Comparison of ENCODE assay signal across 9 mouse cellular contexts in the genomic region with DNA sequence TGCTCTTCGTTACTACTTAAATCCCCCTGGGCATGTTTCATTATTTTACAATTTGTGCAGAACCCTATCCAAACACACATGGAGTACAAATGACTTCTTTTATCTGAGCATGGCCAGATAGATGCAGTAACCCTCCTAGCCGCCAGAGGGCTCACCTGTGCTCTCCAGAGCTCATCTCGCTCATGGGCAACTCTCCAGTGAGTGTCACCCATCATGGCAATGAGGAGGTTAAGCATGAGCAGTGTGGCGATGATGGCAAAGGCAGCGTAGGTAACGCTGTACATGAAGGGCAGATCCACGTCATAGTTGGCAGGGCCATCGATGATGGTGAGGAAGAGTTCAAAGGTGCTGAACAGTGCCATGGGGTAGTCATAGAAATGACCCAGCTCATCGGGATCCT. TPM values are rescaled to one million over a fixed set of nuclear protein-coding genes. Genes with fewer than 3 reads are reported as not detected.
DNase-seq lines count a peak whose midpoint lies in the region; TF ChIP-seq lines count a peak whose summit lies in the region.
"Had no signal": no experiment of that assay in that cellular context is flagged by ENCODE, and none has a peak within 500 bp of the region (broad histone marks: within the 10 kb centered on the region; RNA-seq: fewer than 3 reads in every experiment).

No protein-coding gene starts in this region.

- no peak for TF ChIP-seq POLR2A in brain, embryonic 14.5 days (IDR thresholded peaks at IDR 0.05; ENCODE audit: borderline replicate concordance, extremely low read depth, insufficient read depth, insufficient read length, poor library complexity, severe bottlenecking)
- TF ChIP-seq POLR2A in lung, adult 2 months (IDR thresholded peaks at IDR 0.05; ENCODE audit: borderline replicate concordance, extremely low read depth, low read depth, low read length), result no peak
- no peak for TF ChIP-seq POLR2A in small intestine, adult 2 months (IDR thresholded peaks at IDR 0.05; ENCODE audit: low read depth, low read length)

- no peak overlapping the region for H3K27ac ChIP-seq in small intestine, adult 2 months (ENCODE audit: insufficient read depth, low read depth, low read length)

- DNase-seq in kidney, postnatal 4 days, result peak; percentile 29 to 32
- no peak for DNase-seq in kidney, adult 11 months
- DNase-seq in ES-CJ7 (ENCODE audit: low read depth, low spot score), result peak; percentile 59
- DNase-seq in brain, embryonic 14.5 days (ENCODE audit: low read depth), result no peak
- no peak for DNase-seq in lung, adult 2 months
- DNase-seq in adrenal gland, postnatal 4 days (ENCODE audit: low spot score in 2 of 2), result no peak
- DNase-seq in adrenal gland, postnatal 25 days, result no peak

- H3K36me3 ChIP-seq in small intestine, adult 2 months (ENCODE audit: control insufficient read depth, insufficient read depth, low read length), result no peaks in the 10 kb centered on the region

- no peak overlapping the region for H3K4me3 ChIP-seq in lung, adult 2 months (replicated peaks; ENCODE audit: extremely low read depth, low read depth, low read length)
- H3K4me3 ChIP-seq in small intestine, adult 2 months (ENCODE audit: low read depth, low read length), result no peak overlapping the region

- no peaks in the 10 kb centered on the region for H3K4me1 ChIP-seq in lung, adult 2 months (ENCODE audit: control insufficient read depth, insufficient read depth, low read length)
- no peaks in the 10 kb centered on the region for H3K4me1 ChIP-seq in small intestine, adult 2 months (ENCODE audit: control insufficient read depth, insufficient read depth, insufficient read length, low read length)

- H3K27me3 ChIP-seq in small intestine, adult 2 months (ENCODE audit: control insufficient read depth, insufficient read depth, low read length), result no peaks in the 10 kb centered on the region

- peak; percentile 50; the same call in 1 of the 2 replicates for TF ChIP-seq CTCF in brain, embryonic 14.5 days (IDR thresholded peaks at IDR 0.05; ENCODE audit: borderline replicate concordance, extremely low read depth, insufficient read depth, insufficient read length)
- TF ChIP-seq CTCF in lung, adult 2 months (IDR thresholded peaks at IDR 0.05; ENCODE audit: insufficient read depth, low read length), result peak; percentile 70
- peak; percentile 37; the same call in 1 of the 2 replicates for TF ChIP-seq CTCF in small intestine, adult 2 months (IDR thresholded peaks at IDR 0.05; ENCODE audit: extremely low read depth, insufficient read length, insufficient replicate concordance, low read depth, low read length)

- whole genome bisulfite sequencing in lung, adult 2 months, result 68% methylated on average over 9 of the region's 9 CpGs
- 69% methylated on average over 9 of the region's 9 CpGs for WGBS in small intestine, adult 2 months

RNA-seq across cellular contexts. Expression of a gene that starts 13.5 kb away (rescaled TPM):
- polyA plus RNA-seq in brain, embryonic 14.5 days (2012; rRNA removed), result 0.04 and 0.06 TPM in 2 replicates
- 3.0 and 4.5 TPM in 2 replicates for polyA plus RNA-seq in lung, adult 2 months (2012; rRNA removed)
- polyA plus RNA-seq in small intestine, adult 2 months (2012; rRNA removed), result 0.08 and 15.9 TPM in 2 replicates
- 1 to 10 TPM in 1 of 2 experiments, not detected in 1; 1.4 TPM for total RNA-seq in adrenal gland, postnatal 4 days (2021)
- not detected in 2 replicates for total RNA-seq in adrenal gland, postnatal 25 days (2021)

RNA-seq across cellular contexts. Expression of a gene that starts 17.4 kb away (rescaled TPM):
- 42.6 and 49.7 TPM in 2 replicates for polyA plus RNA-seq in brain, embryonic 14.5 days (2012; rRNA removed)
- polyA plus RNA-seq in lung, adult 2 months (2012; rRNA removed), result 13.0 and 16.2 TPM in 2 replicates
- polyA plus RNA-seq in small intestine, adult 2 months (2012; rRNA removed), result 1.6 and 2.1 TPM in 2 replicates
- total RNA-seq in adrenal gland, postnatal 4 days (2021), result 10 to 100 TPM; 27.5 to 28.7 TPM
- total RNA-seq in adrenal gland, postnatal 25 days (2021), result 24.7 and 30.3 TPM in 2 replicates

RNA-seq across cellular contexts. Expression of a gene that starts 57.9 kb away (rescaled TPM):
- polyA plus RNA-seq in brain, embryonic 14.5 days (2012; rRNA removed), result not detected in 2 replicates
- polyA plus RNA-seq in lung, adult 2 months (2012; rRNA removed), result not detected in 2 replicates
- polyA plus RNA-seq in small intestine, adult 2 months (2012; rRNA removed), result not detected in 2 replicates
- 1 to 10 TPM in 1 of 2 experiments, not detected in 1; 1.2 TPM for total RNA-seq in adrenal gland, postnatal 4 days (2021)
- total RNA-seq in adrenal gland, postnatal 25 days (2021), result not detected in 2 replicates
- polyA plus RNA-seq: lung, embryonic 16.5 days had no signal

Comparison
In these comparisons a context has a peak if more than half of its experiments do, and no peak if none do; other contexts are left out.
1. DNase-seq: peak in kidney, postnatal 4 days (2 of 2) and ES-CJ7 (single experiment); none in kidney, adult 11 months (single experiment), brain, embryonic 14.5 days (single experiment), lung, adult 2 months (single experiment), adrenal gland, postnatal 4 days (0 of 2) and adrenal gland, postnatal 25 days (single experiment).
2. Peak in every context shown above with its lines, with median percentiles within 50 percentile points of each other: CTCF ChIP-seq.